Mouse (Mus musculus) heart, embryonic 12.5 days (tissue): ENCODE data around the gene Rhof. TPM values are rescaled to one million over a fixed set of nuclear protein-coding genes. Genes with fewer than 3 reads are reported as not detected.

Experiments used
- ATAC-seq: fragments of 200-750 bp; cut with Nextera tagmentation; 2 replicates; pipeline ENCODE4 v1.8.0; 2017; ENCODE audit warnings: moderate TSS enrichment, moderate library complexity; ENCODE audit not compliant: insufficient number of reproducible peaks, low FRiP score
- H3K27ac ChIP-seq: fragments of 300-500 bp; sonication (generic); 2 replicates; pipeline ENCODE4 v1.5.1; 2016; ENCODE audit warnings: mild to moderate bottlenecking, moderate library complexity; ENCODE audit not compliant: poor library complexity, severe bottlenecking
- H3K27me3 ChIP-seq: fragments of 300-500 bp; sonication (generic); replicated peaks from 2 replicates; pipeline ENCODE4 v1.6.1; 2016; ENCODE audit warnings: mild to moderate bottlenecking, moderate library complexity
- H3K36me3 ChIP-seq: fragments of 300-500 bp; sonication (generic); 2 replicates; pipeline ENCODE4 v1.6.1; 2016; ENCODE audit warnings: mild to moderate bottlenecking, moderate library complexity
- H3K4me1 ChIP-seq: fragments of 300-500 bp; sonication (generic); replicated peaks from 2 replicates; pipeline ENCODE4 v1.6.1; 2016; ENCODE audit warnings: mild to moderate bottlenecking
- H3K4me2 ChIP-seq: fragments of 300-500 bp; sonication (generic); 2 replicates; pipeline ENCODE4 v1.6.1; 2016; ENCODE audit warnings: mild to moderate bottlenecking, moderate library complexity
- H3K4me3 ChIP-seq: fragments of 300-500 bp; sonication (generic); 2 replicates; pipeline ENCODE4 v1.5.1; 2016; ENCODE audit warnings: mild to moderate bottlenecking
- H3K9ac ChIP-seq: fragments of 300-500 bp; sonication (generic); 2 replicates; pipeline ENCODE4 v1.6.1; 2016; ENCODE audit warnings: mild to moderate bottlenecking, moderate library complexity
- H3K9me3 ChIP-seq: fragments of 300-500 bp; sonication (generic); replicated peaks from 2 replicates; pipeline ENCODE4 v1.6.1; 2016; ENCODE audit warnings: mild to moderate bottlenecking, moderate library complexity
- WGBS: fragments of 180-500 bp; shearing (Covaris S2); methylation state at CpG from one replicate; pipeline ENCODE4 v1.1.7; 2016; 5-methylcytosine and 5-hydroxymethylcytosine counted together
- polyA plus RNA-seq: library from polyadenylated mRNA; unstranded; fragments of >200 nt; fragmentation: Nextera tagmentation; extraction: Ambion mirVana; gene quantifications from 2 replicates; pipeline ENCODE4 v1.2.1, GENCODE M21; 2016

The Rhof gene
- polyA plus RNA-seq, 1 experiment from 2014 or later, result 1.3 TPM

DNA sequence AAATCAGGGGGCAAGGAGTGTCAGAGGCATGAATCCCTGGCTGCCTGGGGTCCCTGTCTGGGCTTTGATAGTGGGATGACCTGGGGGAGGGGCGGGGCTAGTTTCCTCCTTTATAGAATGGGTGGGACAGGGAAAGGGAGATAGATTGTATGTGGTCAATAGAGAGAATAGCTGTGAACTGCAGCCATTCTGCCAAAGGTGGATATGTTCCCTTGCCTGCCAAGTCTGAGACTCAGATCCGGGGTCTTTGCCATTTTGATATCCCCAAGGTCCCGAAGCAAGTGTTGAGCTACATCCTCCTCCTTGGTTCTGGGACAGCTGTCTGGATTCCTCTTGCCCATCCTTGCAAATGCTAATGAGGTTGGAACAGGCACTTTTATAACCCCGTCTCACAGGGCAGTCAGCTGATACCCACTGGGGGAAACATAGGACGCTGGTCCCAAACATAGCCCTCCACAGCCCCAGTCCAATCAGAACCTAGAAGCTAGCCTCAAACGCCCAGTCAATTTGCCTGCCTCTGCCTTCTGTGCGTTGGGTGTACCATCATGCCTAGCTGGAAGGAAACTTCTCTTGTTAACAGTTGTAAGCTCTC lies 11.8 kb downstream of the Rhof start:
- H3K36me3 ChIP-seq, result peaks cover 8% of the 10 kb centered on the region; the same call in 1 of the 2 replicates
- peaks cover 5% of the 10 kb centered on the region for H3K9me3 ChIP-seq
- H3K27ac ChIP-seq, result no peak overlapping the region
- no peak overlapping the region for H3K4me2 ChIP-seq
- no peak overlapping the region for H3K9ac ChIP-seq
- no peak for ATAC-seq
- no peak overlapping the region for H3K4me3 ChIP-seq
- H3K27me3 ChIP-seq, result no peaks in the 10 kb centered on the region
- peaks cover 12% of the 10 kb centered on the region for H3K4me1 ChIP-seq
- WGBS, result 77% methylated on average over 7 of the region's 7 CpGs

DNA sequence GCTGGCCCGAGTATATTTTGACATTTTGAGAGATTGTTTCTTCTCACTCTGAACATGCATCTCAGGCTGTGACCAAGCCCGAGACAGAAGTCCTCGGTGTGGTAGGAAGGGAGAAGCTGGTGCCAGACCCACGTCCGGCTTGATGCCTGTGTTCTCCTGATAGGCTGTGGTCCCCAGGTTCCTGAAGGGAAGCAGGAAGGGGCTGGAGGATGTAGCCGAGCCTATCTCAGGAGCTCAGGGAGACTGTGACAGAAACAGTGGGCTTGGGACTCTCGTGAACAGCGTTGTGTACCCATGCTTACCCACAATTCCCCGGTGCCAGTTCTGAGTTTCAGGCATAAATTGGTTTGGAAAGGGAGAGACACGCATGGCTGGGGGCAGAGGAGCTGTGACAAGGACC lies 13.7 kb downstream of the Rhof start:
- ATAC-seq, result no peak
- Histone ChIP-seq H3K4me3 (no peak overlapping the region), H3K27me3 (no peaks in the 10 kb centered on the region), H3K9ac (no peak overlapping the region), H3K27ac (peak overlapping the region; percentile 3; the same call in 1 of the 2 replicates), H3K9me3 (peaks cover 5% of the 10 kb centered on the region), H3K36me3 (peaks cover 8% of the 10 kb centered on the region; the same call in 1 of the 2 replicates), H3K4me2 (no peak overlapping the region), H3K4me1 (0 out of 2 replicates have a peak, but pooled peaks cover 5% of the 10 kb centered on the region)
- WGBS, result 57% methylated on average over 10 of the region's 10 CpGs

DNA sequence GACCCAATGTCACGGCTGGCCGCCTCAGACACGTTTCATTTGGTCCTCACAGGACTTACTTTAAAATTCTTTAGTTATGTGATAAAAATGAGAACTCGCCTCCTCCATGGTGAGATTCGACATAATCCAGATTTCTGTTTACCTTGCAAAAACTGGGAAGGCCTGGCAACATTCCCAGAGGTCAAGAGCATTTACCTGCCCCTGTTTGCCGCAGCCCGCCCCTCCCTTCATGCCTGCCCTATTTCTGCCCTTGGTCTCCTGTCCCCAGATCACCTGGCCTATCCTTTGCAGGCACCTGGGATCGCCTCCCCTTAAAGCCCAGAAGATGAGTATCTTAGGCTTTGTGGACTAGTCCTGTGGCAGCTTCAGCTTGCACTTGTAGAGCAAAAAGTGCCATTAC lies 14.7 kb downstream of the Rhof start:
- no peak overlapping the region for H3K4me3 ChIP-seq

DNA sequence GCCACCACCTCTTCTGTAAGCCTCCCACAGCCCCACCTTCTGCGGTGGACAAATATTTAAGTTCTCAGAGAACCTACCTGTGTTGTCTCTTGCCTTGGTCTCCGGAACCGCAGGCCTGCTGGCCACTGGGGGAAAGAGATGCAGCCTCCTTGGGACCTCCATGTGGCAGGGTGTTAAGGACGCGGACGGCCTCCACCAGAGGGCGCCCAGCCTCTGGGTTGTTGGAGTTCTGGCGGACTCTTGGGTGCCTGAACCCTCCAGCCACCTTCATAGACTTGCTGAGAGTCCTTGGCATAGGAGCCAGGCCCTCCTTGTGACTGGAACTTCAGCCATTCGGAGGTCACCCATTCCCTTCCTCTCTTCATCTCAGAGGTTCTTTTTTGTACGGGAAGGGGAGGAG lies 15.2 kb downstream of the Rhof start:
- Histone ChIP-seq H3K4me1 (0 out of 2 replicates have a peak, but pooled peaks cover 5% of the 10 kb centered on the region), H3K27ac (no peak overlapping the region), H3K9me3 (peaks cover 2% of the 10 kb centered on the region), H3K9ac (no peak overlapping the region), H3K27me3 (no peaks in the 10 kb centered on the region), H3K4me2 (no peak overlapping the region), H3K4me3 (no peak overlapping the region), H3K36me3 (peaks cover 8% of the 10 kb centered on the region; the same call in 1 of the 2 replicates)
- peak; percentile 56; the same call in 1 of the 2 replicates for ATAC-seq
- WGBS, result 17% methylated on average over 10 of the region's 10 CpGs

More for the DNA sequence above, 14.7 kb downstream of the Rhof start:
- no peak overlapping the region for H3K9ac ChIP-seq
- H3K36me3 ChIP-seq, result peaks cover 8% of the 10 kb centered on the region; the same call in 1 of the 2 replicates
- no peaks in the 10 kb centered on the region for H3K27me3 ChIP-seq
- no peak for ATAC-seq
- no peak overlapping the region for H3K27ac ChIP-seq
- 76% methylated on average over 8 of the region's 8 CpGs for WGBS
- H3K4me1 ChIP-seq, result 0 out of 2 replicates have a peak, but pooled peaks cover 5% of the 10 kb centered on the region
- H3K9me3 ChIP-seq, result peaks cover 5% of the 10 kb centered on the region
- H3K4me2 ChIP-seq, result no peak overlapping the region

DNA sequence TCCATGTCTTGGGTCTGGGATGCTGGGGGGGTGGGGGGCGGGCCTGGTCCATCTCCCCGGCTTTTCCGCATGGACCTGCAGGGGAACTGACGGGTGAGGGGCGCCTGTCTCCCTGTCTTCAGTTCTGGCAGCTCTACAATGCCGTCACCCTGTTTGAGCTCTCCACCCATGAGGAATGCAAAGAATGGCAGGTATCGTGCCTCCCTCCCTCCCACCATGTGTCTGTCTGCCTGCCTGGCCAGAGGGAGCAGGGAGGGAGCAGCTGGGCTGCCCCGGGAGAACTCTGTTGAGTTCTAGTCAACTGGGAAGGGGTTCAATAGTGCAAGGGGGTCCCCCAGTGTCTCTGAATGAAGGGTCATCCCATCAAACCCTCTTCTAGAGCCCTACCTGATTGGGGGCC lies 16.4 kb downstream of the Rhof start:
- Histone ChIP-seq H3K9ac (peak overlapping the region; percentile 14; the same call in 1 of the 2 replicates), H3K36me3 (peaks cover 12% of the 10 kb centered on the region; the same call in 1 of the 2 replicates), H3K9me3 (no peaks in the 10 kb centered on the region), H3K4me3 (no peak overlapping the region), H3K27ac (no peak overlapping the region), H3K27me3 (no peaks in the 10 kb centered on the region), H3K4me2 (no peak overlapping the region), H3K4me1 (0 out of 2 replicates have a peak, but pooled peaks cover 5% of the 10 kb centered on the region)
- WGBS, result 44% methylated on average over 8 of the region's 8 CpGs
- no peak for ATAC-seq

DNA sequence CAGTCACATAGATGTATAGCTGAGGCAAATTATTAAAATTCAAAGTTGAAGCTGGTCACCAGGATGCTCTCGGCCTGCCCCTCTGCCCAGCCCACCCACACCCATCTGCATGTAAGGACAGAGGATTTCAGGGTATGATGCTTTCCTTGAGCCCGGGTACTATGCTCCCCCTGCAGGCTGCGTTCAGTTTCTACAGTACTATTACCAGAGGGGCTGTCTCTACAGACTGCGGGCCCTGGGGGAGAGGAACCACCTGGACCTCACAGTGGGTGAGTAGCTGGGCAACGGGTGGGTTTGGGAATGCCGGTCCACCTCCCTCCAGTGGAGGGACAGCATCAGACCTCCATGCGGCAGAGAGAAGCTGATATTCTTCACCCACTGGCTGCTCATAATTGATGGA lies 17.6 kb downstream of the Rhof start:
- no peak overlapping the region for H3K9ac ChIP-seq
- 0 out of 2 replicates have a peak, but pooled peaks cover 6% of the 10 kb centered on the region for H3K4me1 ChIP-seq
- no peak for ATAC-seq
- peaks cover 12% of the 10 kb centered on the region; the same call in 1 of the 2 replicates for H3K36me3 ChIP-seq
- H3K27me3 ChIP-seq, result no peaks in the 10 kb centered on the region
- H3K9me3 ChIP-seq, result no peaks in the 10 kb centered on the region
- H3K4me2 ChIP-seq, result no peak overlapping the region
- 42% methylated on average over 7 of the region's 7 CpGs for WGBS
- H3K27ac ChIP-seq, result no peak overlapping the region
- no peak overlapping the region for H3K4me3 ChIP-seq

DNA sequence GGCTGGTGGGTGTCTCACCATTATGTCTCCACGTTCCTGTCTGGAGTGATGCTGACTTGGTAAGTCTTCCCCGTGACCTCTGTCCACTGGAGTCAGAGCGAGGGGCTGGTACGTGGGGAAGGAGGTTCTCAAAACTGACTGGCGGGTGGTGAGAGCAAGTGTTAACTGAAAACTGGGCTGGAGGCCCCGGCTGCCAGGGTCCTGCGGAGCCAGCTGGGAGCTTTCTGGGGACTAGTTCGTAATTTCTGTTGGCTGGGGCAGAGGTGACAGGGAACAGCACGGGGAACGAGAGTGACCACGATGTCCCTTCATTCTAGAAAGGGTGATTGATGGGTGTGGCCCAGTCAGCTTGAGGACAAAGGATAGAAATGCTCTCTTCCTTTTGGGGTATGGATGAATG lies 18.4 kb downstream of the Rhof start:
- Histone ChIP-seq H3K9ac (no peak overlapping the region), H3K27me3 (no peaks in the 10 kb centered on the region), H3K36me3 (peaks cover 12% of the 10 kb centered on the region; the same call in 1 of the 2 replicates), H3K9me3 (no peaks in the 10 kb centered on the region), H3K4me2 (no peak overlapping the region), H3K4me1 (peaks cover 14% of the 10 kb centered on the region), H3K4me3 (no peak overlapping the region), H3K27ac (no peak overlapping the region)
- no peak for ATAC-seq
- WGBS, result 69% methylated on average over 11 of the region's 11 CpGs

DNA sequence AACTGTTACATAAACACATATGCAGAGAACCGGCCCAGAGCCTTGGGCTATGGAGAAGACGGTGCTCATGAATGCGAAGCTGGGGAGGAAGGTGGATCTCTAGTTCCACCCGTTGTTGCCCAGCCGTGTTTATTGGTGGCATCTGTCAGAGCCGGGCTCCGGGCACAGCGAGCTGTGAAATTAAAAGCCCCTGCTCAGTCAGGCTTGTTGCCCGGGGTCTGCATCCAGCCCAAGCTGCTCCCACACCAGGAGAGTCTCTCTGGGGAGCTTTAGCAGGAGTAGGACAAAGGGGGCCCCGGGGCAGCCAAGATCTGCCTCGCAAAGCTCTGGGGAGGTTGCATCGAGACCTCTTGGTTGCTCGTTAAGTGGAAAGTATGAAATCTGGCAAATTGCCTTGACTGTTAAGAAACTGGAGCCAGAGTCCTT lies 22.2 kb downstream of the Rhof start:
- no peaks in the 10 kb centered on the region for H3K9me3 ChIP-seq
- ATAC-seq, result no peak
- H3K27me3 ChIP-seq, result no peaks in the 10 kb centered on the region
- no peak overlapping the region for H3K4me2 ChIP-seq
- peaks cover 12% of the 10 kb centered on the region for H3K4me1 ChIP-seq
- H3K27ac ChIP-seq, result no peak overlapping the region
- no peak overlapping the region for H3K4me3 ChIP-seq
- H3K36me3 ChIP-seq, result peaks cover 4% of the 10 kb centered on the region; the same call in 1 of the 2 replicates
- 85% methylated on average over 13 of the region's 13 CpGs for WGBS
- no peak overlapping the region for H3K9ac ChIP-seq

DNA sequence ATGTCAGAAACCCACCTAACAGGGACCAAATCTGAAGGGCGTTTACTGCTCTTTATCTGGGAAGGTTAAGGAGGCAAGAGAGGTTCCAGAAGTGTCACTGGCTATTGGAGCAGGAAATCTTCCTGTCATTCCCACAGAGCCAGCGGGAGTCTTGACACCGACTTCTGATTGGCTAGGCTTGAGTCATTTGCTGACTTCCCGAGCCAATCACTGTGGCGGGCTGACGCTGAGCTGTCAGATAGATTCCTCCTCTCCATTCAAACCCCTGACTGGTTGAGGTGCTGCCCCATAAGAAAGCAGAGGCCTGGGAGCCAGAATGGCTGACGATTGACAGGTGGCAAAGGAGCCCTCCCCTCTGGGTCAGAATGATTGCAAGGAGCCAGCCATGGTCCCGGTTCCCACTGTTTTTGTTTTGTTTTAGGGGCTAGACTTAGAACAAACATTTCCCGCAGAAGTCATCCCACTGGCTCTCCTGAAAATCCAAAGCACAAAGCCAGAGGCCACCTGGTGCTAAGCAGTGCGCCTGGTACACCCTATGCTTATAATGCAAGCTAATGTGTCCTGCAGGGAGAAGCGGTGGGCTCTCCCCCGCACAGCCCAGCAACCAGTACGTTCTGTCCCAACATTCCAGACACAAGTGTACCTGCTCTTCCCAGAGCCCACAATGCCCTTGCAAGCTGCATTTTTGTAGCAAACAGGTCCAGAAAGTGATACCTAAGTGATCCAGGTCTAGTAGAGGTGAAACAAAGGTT lies 22.9 kb downstream of the Rhof start:
- Histone ChIP-seq H3K27ac (no peak overlapping the region), H3K36me3 (peaks cover 4% of the 10 kb centered on the region; the same call in 1 of the 2 replicates), H3K4me1 (peaks cover 18% of the 10 kb centered on the region), H3K9ac (no peak overlapping the region), H3K4me2 (peak overlapping the region; percentile 47), H3K9me3 (no peaks in the 10 kb centered on the region), H3K4me3 (no peak overlapping the region), H3K27me3 (no peaks in the 10 kb centered on the region)
- no peak for ATAC-seq
- 37% methylated on average over 13 of the region's 13 CpGs for WGBS

DNA sequence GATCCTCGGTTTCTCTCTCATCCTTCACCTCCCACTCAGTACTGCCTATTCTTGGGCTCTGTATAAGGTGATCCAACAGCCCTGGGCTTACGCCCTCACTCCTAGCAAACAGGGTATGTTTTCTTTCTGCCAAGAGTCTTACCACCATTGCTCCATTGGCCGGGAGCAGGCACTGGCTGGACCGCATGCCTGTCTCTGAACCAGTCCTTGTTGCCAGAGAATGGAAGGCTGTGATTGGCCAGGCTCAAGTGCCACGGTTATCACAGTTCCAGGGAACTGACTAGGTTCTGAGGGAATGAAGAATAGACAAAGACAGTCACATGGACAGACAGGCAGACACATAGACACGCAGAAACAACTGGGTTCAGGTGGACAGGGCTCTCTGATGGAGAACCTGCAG lies 27.7 kb downstream of the Rhof start:
- Histone ChIP-seq H3K4me1 (peaks cover 36% of the 10 kb centered on the region), H3K9me3 (no peaks in the 10 kb centered on the region), H3K9ac (no peak overlapping the region), H3K27ac (peak overlapping the region; percentile 9; the same call in 1 of the 2 replicates), H3K4me2 (no peak overlapping the region), H3K27me3 (no peaks in the 10 kb centered on the region), H3K4me3 (no peak overlapping the region), H3K36me3 (peaks cover 6% of the 10 kb centered on the region)
- 0 out of 2 replicates have a peak, but pooled peaks have one; percentile 31 for ATAC-seq
- 56% methylated on average over 6 of the region's 6 CpGs for WGBS

DNA sequence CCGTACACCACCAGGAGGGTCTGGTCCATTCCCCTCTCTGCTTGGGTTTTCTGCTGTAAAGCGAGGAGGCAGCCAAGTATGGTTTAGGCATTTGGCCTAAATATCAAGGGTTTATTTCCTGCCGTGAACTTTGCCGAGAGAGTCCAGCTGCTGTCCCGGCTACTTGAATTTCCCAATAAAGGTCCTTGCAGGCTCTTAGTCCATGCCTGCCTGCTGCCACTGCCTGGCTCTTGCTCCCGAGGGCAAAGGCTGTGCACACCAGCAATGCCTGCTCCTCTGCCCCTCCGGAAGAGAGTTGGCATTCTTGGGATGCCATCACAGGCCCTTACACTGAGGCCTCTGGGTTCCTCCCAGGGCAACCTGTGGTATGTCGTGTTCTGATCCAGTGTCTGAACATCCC lies 28.9 kb downstream of the Rhof start:
- Histone ChIP-seq H3K4me2 (no peak overlapping the region), H3K27ac (no peak overlapping the region), H3K4me3 (no peak overlapping the region), H3K27me3 (no peaks in the 10 kb centered on the region), H3K36me3 (peaks cover 14% of the 10 kb centered on the region), H3K4me1 (peaks cover 26% of the 10 kb centered on the region), H3K9ac (no peak overlapping the region), H3K9me3 (no peaks in the 10 kb centered on the region)
- 51% methylated on average over 8 of the region's 8 CpGs for WGBS
- ATAC-seq, result no peak
